Mouse (Mus musculus): ENCODE data around the gene Arhgap23. TPM values are rescaled to one million over a fixed set of nuclear protein-coding genes. Genes with fewer than 3 reads are reported as not detected.

Gene Arhgap23
- total and polyA plus RNA-seq, 3 experiments = 1.2 to 5.6 (median 4.2) TPM

DNA sequence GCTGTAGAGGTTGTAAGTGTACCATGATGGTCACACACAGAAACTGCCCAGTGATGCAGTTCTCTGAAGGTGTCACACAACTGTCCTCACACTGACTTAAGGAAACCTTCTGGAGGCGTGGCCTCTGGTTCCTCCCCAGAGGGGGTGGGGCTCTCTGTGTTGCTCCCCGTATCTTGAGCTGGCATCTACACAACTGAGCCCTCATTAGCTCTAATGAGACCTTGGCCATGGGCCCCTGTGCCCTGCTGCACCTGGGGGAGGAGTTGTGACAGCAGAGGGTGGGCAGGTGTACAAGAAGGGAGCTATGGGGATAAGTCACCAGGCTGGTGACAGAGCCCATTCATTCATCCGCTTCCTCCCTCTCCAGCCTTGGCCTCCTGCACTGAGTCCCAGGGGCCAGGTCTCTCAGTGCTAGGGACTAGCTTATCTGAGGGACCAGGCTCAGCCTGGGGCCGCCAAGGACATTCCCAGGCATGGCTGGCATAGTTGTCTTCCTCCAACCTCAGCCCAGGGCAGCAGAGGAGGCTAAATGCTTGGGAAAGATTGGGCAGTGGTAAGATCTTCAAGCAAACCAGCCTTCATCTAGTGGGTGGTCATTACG is 8.9 kb downstream of the Arhgap23 start (continued):
- TF ChIP-seq RAD21 (IDR thresholded peaks at IDR 0.05; ENCODE audit: low read depth, low read length) (no peak), NELFE (IDR thresholded peaks at IDR 0.05; ENCODE audit: low read depth, low read length) (no peak), ZNF384 (IDR thresholded peaks at IDR 0.05; ENCODE audit: low read depth, low read length) (no peak)

DNA sequence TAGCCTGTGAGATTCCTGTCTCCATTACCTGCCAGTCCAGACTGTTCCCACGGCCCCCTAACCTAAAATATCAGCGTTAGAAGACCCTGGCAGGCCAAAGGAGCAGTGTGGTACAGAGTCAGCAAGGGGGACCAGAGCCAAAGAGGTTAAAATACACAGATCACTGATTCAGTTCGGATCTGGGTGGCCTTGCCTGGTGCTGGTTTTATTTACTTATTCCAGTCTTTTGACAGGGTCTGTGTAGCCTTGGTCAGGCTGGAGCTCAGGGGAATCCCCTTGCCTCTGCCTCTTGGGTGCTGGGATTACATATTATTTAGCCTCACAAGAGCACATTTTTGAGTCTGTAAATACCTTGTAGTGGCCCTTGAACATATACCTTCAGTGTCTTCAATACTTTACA is 9.5 kb downstream of the Arhgap23 start:
- Histone ChIP-seq H3K36me3 (replicated peaks in 1 of 2; ENCODE audit: control insufficient read depth in 1 of 2, insufficient read depth in 1 of 2, low read length in 1 of 2) (no peaks in the 10 kb centered on the region), H3K4me1 (ENCODE audit: control insufficient read depth in 1 of 2, insufficient read depth in 2 of 2) (peaks cover 19 to 44% of the 10 kb centered on the region in 2 experiments; a peak in 3 of 4 replicates), H3K4me2 (ENCODE audit: insufficient read depth, low read depth, poor library complexity, severe bottlenecking) (no peak overlapping the region), H3K9ac (ENCODE audit: insufficient read depth, low read depth) (no peak overlapping the region), H3K4me3 (replicated peaks in 1 of 3; ENCODE audit: low read depth in 2 of 3, low read length in 2 of 3, poor library complexity in 1 of 3) (no peak overlapping the region), H3K79me2 (replicated peaks; ENCODE audit: control insufficient read depth, extremely low read depth, insufficient read depth, poor library complexity, severe bottlenecking) (no peaks in the 10 kb centered on the region), H3K9me3 (replicated peaks; ENCODE audit: low read length) (no peaks in the 10 kb centered on the region), H3K27ac (ENCODE audit: insufficient read depth, low read depth) (no peak overlapping the region), H3K27me3 (replicated peaks) (no peaks in the 10 kb centered on the region)
- dilution Hi-C loops (cut with MboI; ENCODE audit: extremely low pct_ligation_motif_present, extremely low pct_unique_long_range_greater_than_20kb, low sequenced_read_pairs) = no loop called here
- TF ChIP-seq TCF12 (IDR thresholded peaks at IDR 0.05; ENCODE audit: low read depth, low read length) (no peak), TBP (conservative IDR thresholded peaks at IDR 0.05; ENCODE audit: low read depth, low read length) (no peak), SMC3 (IDR thresholded peaks at IDR 0.05; ENCODE audit: low read depth, low read length) (no peak)
- no peak for DNase-seq (ENCODE audit: extremely low read depth)
- in situ Hi-C loops (cut with MboI; ENCODE audit: low pct_ligation_motif_present, low pct_unique_long_range_greater_than_20kb, low sequenced_read_pairs) = no loop called here

DNA sequence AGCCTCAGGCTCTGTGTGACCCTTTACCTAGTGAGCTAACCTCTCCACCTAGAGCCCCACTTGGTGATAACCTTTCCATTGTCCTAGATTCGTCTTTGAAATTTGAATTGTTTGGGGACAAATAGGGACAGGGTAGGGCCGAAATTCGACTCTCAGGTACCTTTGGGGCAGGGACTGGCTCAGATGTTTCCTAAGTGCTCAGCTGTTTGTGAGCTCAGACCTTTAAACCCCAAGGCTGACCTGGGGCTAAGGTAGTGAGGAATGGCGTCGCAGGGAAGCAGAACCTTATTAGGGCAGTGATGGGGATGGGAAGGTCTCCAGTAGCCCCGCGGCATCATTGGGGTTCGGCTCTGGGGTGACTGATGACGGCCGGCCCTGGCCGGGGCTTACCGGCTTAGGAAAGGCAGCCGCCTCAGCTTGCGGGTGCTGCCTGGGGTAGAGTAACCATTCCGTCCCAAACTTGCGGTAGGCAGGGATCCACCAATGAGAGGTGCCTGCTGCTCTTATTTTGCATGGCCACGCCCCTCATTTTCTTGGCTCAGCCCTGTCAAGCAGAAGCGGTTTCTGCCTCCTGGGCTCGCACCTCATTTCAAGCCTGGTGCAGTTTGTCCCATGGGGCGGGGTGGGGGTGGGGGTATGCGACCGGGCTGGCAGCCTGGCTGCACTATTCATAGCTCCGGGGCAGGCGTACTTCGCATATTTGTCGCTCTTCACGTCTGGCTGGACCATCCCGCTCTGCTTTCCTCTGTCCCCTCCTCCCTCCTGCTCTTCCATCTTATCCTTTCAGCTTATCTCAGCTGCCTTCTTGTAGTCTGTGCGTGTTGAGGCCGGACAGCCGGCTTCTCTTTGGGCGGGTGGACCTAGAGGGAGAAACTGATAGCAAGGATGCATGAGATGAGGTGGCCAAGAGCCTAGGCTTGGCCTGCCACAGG is 12.7 kb downstream of the Arhgap23 start:
- dilution Hi-C loops (cut with MboI; ENCODE audit: extremely low pct_ligation_motif_present, extremely low pct_unique_long_range_greater_than_20kb, low sequenced_read_pairs) (no loop called here), in situ Hi-C loops (cut with MboI; ENCODE audit: low pct_ligation_motif_present, low pct_unique_long_range_greater_than_20kb, low sequenced_read_pairs) (no loop called here)
- peaks cover 0 to 1% of the 10 kb centered on the region in 2 experiments for H3K36me3 ChIP-seq (replicated peaks in 1 of 2; ENCODE audit: control insufficient read depth in 1 of 2, insufficient read depth in 1 of 2, low read length in 1 of 2)
- H3K27ac ChIP-seq (ENCODE audit: insufficient read depth, low read depth) = peak overlapping the region; percentile 57
- peak overlapping the region; percentile 31; the same call in 1 of the 2 replicates for H3K9ac ChIP-seq (ENCODE audit: insufficient read depth, low read depth)
- H3K27me3 ChIP-seq (replicated peaks) = no peaks in the 10 kb centered on the region
- H3K79me2 ChIP-seq (replicated peaks; ENCODE audit: control insufficient read depth, extremely low read depth, insufficient read depth, poor library complexity, severe bottlenecking) = no peaks in the 10 kb centered on the region
- peak overlapping the region; percentile 21 to 46 (median 44) for H3K4me3 ChIP-seq (replicated peaks in 1 of 3; ENCODE audit: low read depth in 2 of 3, low read length in 2 of 3, poor library complexity in 1 of 3)
- H3K9me3 ChIP-seq (replicated peaks; ENCODE audit: low read length) = no peaks in the 10 kb centered on the region
- peak overlapping the region; percentile 73 for H3K4me2 ChIP-seq (ENCODE audit: insufficient read depth, low read depth, poor library complexity, severe bottlenecking)
- peaks cover 19 to 55% of the 10 kb centered on the region in 2 experiments; a peak in 3 of 4 replicates for H3K4me1 ChIP-seq (ENCODE audit: control insufficient read depth in 1 of 2, insufficient read depth in 2 of 2)
- peak; percentile 99 for DNase-seq (ENCODE audit: extremely low read depth)
- no peak for TF ChIP-seq MYC (IDR thresholded peaks at IDR 0.05; ENCODE audit: low read depth, low read length)
- no peak for TF ChIP-seq POLR2AphosphoS2 (IDR thresholded peaks at IDR 0.05; ENCODE audit: low read depth, low read length)
- peak; percentile 69; the same call in 1 of the 2 replicates for TF ChIP-seq IRF4 (IDR thresholded peaks at IDR 0.05; ENCODE audit: low read depth, low read length)
- TF ChIP-seq JUN (IDR thresholded peaks at IDR 0.05; ENCODE audit: insufficient read depth, low read depth, low read length) = peak; percentile 22; the same call in 1 of the 2 replicates
- TF ChIP-seq ELF1 (IDR thresholded peaks at IDR 0.05; ENCODE audit: low read depth, low read length) = peak; percentile 53
- 0 out of 2 replicates have a peak, but pooled peaks have one; percentile 25 for TF ChIP-seq NRF1 (IDR thresholded peaks at IDR 0.05; ENCODE audit: low read depth, low read length)
- TF ChIP-seq PAX5 (IDR thresholded peaks at IDR 0.05; ENCODE audit: low read length) = no peak
- peak; percentile 77; the same call in 1 of the 2 replicates for TF ChIP-seq MEF2A (IDR thresholded peaks at IDR 0.05; ENCODE audit: borderline replicate concordance, low read depth, low read length)
- peak; percentile 66; the same call in 1 of the 2 replicates for TF ChIP-seq TCF12 (IDR thresholded peaks at IDR 0.05; ENCODE audit: low read depth, low read length)
- TF ChIP-seq RAD21 (IDR thresholded peaks at IDR 0.05; ENCODE audit: low read depth, low read length) = no peak; the same call in 1 of the 2 replicates
- TF ChIP-seq ZNF384 (IDR thresholded peaks at IDR 0.05; ENCODE audit: low read depth, low read length) = no peak
- peak; percentile 67; the same call in 1 of the 2 replicates for TF ChIP-seq CHD2 (IDR thresholded peaks at IDR 0.05; ENCODE audit: low read length)
- 0 out of 2 replicates have a peak, but pooled peaks have one; percentile 53 for TF ChIP-seq KAT2A (IDR thresholded peaks at IDR 0.05; ENCODE audit: insufficient replicate concordance, low read length)
- TF ChIP-seq BHLHE40 (IDR thresholded peaks at IDR 0.05; ENCODE audit: low read depth, low read length) = peak; percentile 31; the same call in 1 of the 2 replicates
- TF ChIP-seq NELFE (IDR thresholded peaks at IDR 0.05; ENCODE audit: low read depth, low read length) = peak; percentile 74; the same call in 1 of the 2 replicates
- no peak for TF ChIP-seq HCFC1 (IDR thresholded peaks at IDR 0.05; ENCODE audit: low read depth, low read length)
- TF ChIP-seq RCOR1 (conservative IDR thresholded peaks at IDR 0.05; ENCODE audit: low read depth, low read length) = peak; percentile 54; the same call in 1 of the 2 replicates
- peak; percentile 83 for TF ChIP-seq POLR2A (IDR thresholded peaks at IDR 0.05; ENCODE audit: low read depth, low read length)
- TF ChIP-seq SIN3A (IDR thresholded peaks at IDR 0.05; ENCODE audit: low read length) = peak; percentile 80; the same call in 1 of the 2 replicates
- TF ChIP-seq ZMIZ1 (IDR thresholded peaks at IDR 0.05; ENCODE audit: low read depth, low read length) = peak; percentile 68
- no peak for TF ChIP-seq E2F4 (IDR thresholded peaks at IDR 0.05; ENCODE audit: insufficient replicate concordance, low read depth, low read length)
- TF ChIP-seq MXI1 (IDR thresholded peaks at IDR 0.05; ENCODE audit: low read depth, low read length) = no peak; the same call in 1 of the 2 replicates
- no peak for TF ChIP-seq UBTF (IDR thresholded peaks at IDR 0.05; ENCODE audit: low read depth, low read length)
- TF ChIP-seq SMC3 (IDR thresholded peaks at IDR 0.05; ENCODE audit: low read depth, low read length) = no peak
